In the genomic region with DNA sequence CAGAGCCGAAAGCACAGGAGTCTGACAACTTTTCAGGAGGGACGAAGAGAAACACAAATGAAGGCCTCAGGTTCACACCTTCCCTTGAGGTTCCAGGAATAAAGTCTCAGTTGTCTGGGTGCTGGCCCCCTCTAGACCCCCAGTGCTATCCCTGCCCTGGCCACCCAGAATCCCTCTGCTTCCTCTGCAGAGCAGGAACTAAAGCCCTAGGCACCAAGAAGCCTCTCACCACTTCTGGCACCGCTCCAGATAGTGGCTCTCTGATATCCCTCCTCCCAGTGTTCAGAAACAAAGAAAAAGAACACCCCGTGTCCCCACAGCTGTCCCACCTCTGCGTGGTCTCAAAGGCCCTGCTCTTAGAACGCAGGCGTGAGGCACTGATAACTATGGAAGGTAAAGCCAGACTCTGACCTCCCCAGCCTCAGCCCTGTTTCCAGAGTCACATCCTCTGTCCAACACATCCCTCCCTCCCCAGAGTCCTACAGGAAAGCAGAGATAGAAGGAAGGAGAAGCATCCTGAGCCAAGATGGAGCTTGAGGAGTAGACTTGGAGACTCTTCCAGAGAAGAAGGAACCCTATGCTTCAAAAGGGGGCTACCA, we compare ENCODE assay signal across 9 mouse cellular contexts. TPM values are rescaled to one million over a fixed set of nuclear protein-coding genes. Genes with fewer than 3 reads are reported as not detected.
A peak's percentile ranks its signal among the peaks of the same experiment; 100 is the strongest.
DNase-seq lines count a peak whose midpoint lies in the region; ATAC-seq and TF ChIP-seq lines count a peak whose summit lies in the region.
"Had no signal": no experiment of that assay in that cellular context is flagged by ENCODE, and none has a peak within 500 bp of the region (broad histone marks: within the 10 kb centered on the region; RNA-seq: fewer than 3 reads in every experiment).

A gene (plus strand): TSS at position 549 of the 599 bp plus-strand sequence.

- under 1% methylated on average over 7 of the region's 7 CpGs for WGBS in kidney, adult 2 months
- WGBS in hindbrain, embryonic 14.5 days: 19% methylated on average over 7 of the region's 7 CpGs
- WGBS in limb, embryonic 11.5 days: 37% methylated on average over 7 of the region's 7 CpGs

- H3K9ac ChIP-seq in hindbrain, embryonic 14.5 days: peak within 1 kb of the TSS; percentile 53
- H3K9ac ChIP-seq in limb, embryonic 11.5 days (ENCODE audit: low read length): peak within 1 kb of the TSS; percentile 58

- H3K27ac ChIP-seq in kidney, adult 2 months (ENCODE audit: insufficient read depth, low read depth, low read length): peak within 1 kb of the TSS; percentile 91
- H3K27ac ChIP-seq in gastrocnemius, adult 2 months: peak within 1 kb of the TSS; percentile 78
- peak within 1 kb of the TSS; percentile 77 for H3K27ac ChIP-seq in hindbrain, embryonic 14.5 days
- peak within 1 kb of the TSS; percentile 56; the same call in 1 of the 2 replicates for H3K27ac ChIP-seq in limb, embryonic 11.5 days (replicated peaks; ENCODE audit: low read depth, low read length)

- H3K4me1 ChIP-seq in kidney, adult 2 months (ENCODE audit: control insufficient read depth, insufficient read depth, low read length): peaks cover 13% of the 10 kb centered on the region; the same call in 1 of the 2 replicates
- peaks cover 28% of the 10 kb centered on the region for H3K4me1 ChIP-seq in hindbrain, embryonic 14.5 days (replicated peaks; ENCODE audit: control insufficient read depth, insufficient read depth, low read length)
- peaks cover 23% of the 10 kb centered on the region for H3K4me1 ChIP-seq in limb, embryonic 11.5 days (ENCODE audit: control insufficient read depth, insufficient read depth, low read length)

- no peak for TF ChIP-seq POLR2A in kidney, adult 2 months (IDR thresholded peaks at IDR 0.05; ENCODE audit: low read depth, low read length)

- peaks cover 9% of the 10 kb centered on the region; the same call in 1 of the 2 replicates for H3K36me3 ChIP-seq in kidney, adult 2 months (ENCODE audit: control insufficient read depth, insufficient read depth, low read length)
- peaks cover 10% of the 10 kb centered on the region; the same call in 1 of the 2 replicates for H3K36me3 ChIP-seq in hindbrain, embryonic 14.5 days (replicated peaks; ENCODE audit: control insufficient read depth, insufficient read depth)
- H3K36me3 ChIP-seq in limb, embryonic 11.5 days (ENCODE audit: control insufficient read depth, insufficient read depth, low read length): no peaks in the 10 kb centered on the region

- H3K4me3 ChIP-seq in kidney, adult 2 months (ENCODE audit: insufficient read depth, low read depth, low read length): peak within 1 kb of the TSS; percentile 63
- H3K4me3 ChIP-seq in gastrocnemius, adult 2 months: peak within 1 kb of the TSS; percentile 71
- peak within 1 kb of the TSS; percentile 30 for H3K4me3 ChIP-seq in hindbrain, embryonic 14.5 days (replicated peaks; ENCODE audit: low read length)
- H3K4me3 ChIP-seq in limb, embryonic 11.5 days (ENCODE audit: low read depth, low read length): peak within 1 kb of the TSS; percentile 40
- H3K4me3 ChIP-seq: myocyte had no signal

- peak; percentile 79 for DNase-seq in kidney, adult 2 months
- no peak for DNase-seq in kidney, adult 11 months
- DNase-seq in adrenal gland, postnatal 36 days: peak; percentile 57 to 71
- peak; percentile 46 for DNase-seq in gastrocnemius, adult 2 months
- DNase-seq in hindbrain, embryonic 14.5 days (ENCODE audit: low spot score): peak; percentile 44
- peak; percentile 36 for DNase-seq in limb, embryonic 11.5 days (ENCODE audit: low spot score)
- DNase-seq in mesoderm, embryonic 11.5 days (ENCODE audit: low read depth, low spot score): peak; percentile 17
- peak; percentile 24 for DNase-seq in testis, postnatal 14 days (ENCODE audit: low spot score)

- intact Hi-C loops in gastrocnemius, adult 2 months (cut with DNase I): no loop called here

- no peaks in the 10 kb centered on the region for H3K27me3 ChIP-seq in kidney, adult 2 months (replicated peaks; ENCODE audit: control insufficient read depth, insufficient read depth, low read length)
- no peaks in the 10 kb centered on the region for H3K27me3 ChIP-seq in hindbrain, embryonic 14.5 days (ENCODE audit: control insufficient read depth, insufficient read depth, low read length)
- no peaks in the 10 kb centered on the region for H3K27me3 ChIP-seq in limb, embryonic 11.5 days (ENCODE audit: control insufficient read depth, insufficient read depth, low read length)

- H3K9me3 ChIP-seq in hindbrain, embryonic 14.5 days (ENCODE audit: control insufficient read depth, low read length): no peaks in the 10 kb centered on the region
- H3K9me3 ChIP-seq in limb, embryonic 11.5 days (ENCODE audit: control insufficient read depth, low read length): no peaks in the 10 kb centered on the region

- peak within 1 kb of the TSS; percentile 52 for H3K4me2 ChIP-seq in hindbrain, embryonic 14.5 days (replicated peaks)
- H3K4me2 ChIP-seq in limb, embryonic 11.5 days (ENCODE audit: low read depth, severe bottlenecking): peak within 1 kb of the TSS; percentile 58

- no peak for TF ChIP-seq CTCF in kidney, adult 2 months (conservative IDR thresholded peaks at IDR 0.05; ENCODE audit: insufficient read depth, insufficient read length, low read depth, low read length)
- TF ChIP-seq CTCF in gastrocnemius, adult 2 months (IDR thresholded peaks at IDR 0.05): no peak

- peak; percentile 32; the same call in 1 of the 2 replicates for ATAC-seq in hindbrain, embryonic 14.5 days (ENCODE audit: low FRiP score)
- ATAC-seq in limb, embryonic 11.5 days (ENCODE audit: insufficient number of reproducible peaks, low FRiP score, low TSS enrichment, low read depth): peak; percentile 21; the same call in 1 of the 2 replicates

RNA-seq across cellular contexts. Expression of the gene that starts here (rescaled TPM):
- polyA plus RNA-seq in kidney, adult 2 months (2012; rRNA removed): 509 and 544 TPM in 2 replicates
- 100 to 1,000 TPM; 293 to 327 TPM for total RNA-seq in adrenal gland, postnatal 36 days (2021)
- 1 to 10 TPM; 3.4 to 5.3 TPM for total RNA-seq in gastrocnemius, adult 2 months (2021)
- 24.0 and 31.3 TPM in 2 replicates for polyA plus RNA-seq in hindbrain, embryonic 14.5 days (2014; fragmentation: Nextera tagmentation; extraction: Ambion mirVana)
- polyA plus RNA-seq in limb, embryonic 11.5 days (2014; fragmentation: Nextera tagmentation; extraction: Ambion mirVana): 36.6 and 37.5 TPM in 2 replicates

Comparison
In these comparisons a context has a peak if more than half of its experiments do, and no peak if none do; other contexts are left out.
1. RNA of the gene that starts here (total RNA-seq): 293 to 327 TPM in adrenal gland, postnatal 36 days; 3.4 to 5.3 TPM in gastrocnemius, adult 2 months; every median in the first group is over 10 times any median in the second.
2. RNA of the gene that starts here (polyA plus RNA-seq): 509 to 544 TPM in kidney, adult 2 months; 36.6 to 37.5 TPM in limb, embryonic 11.5 days and 24.0 to 31.3 TPM in hindbrain, embryonic 14.5 days; every median in the first group is over 10 times any median in the second.
3. Peak in every context shown above with its lines, with median percentiles within 50 percentile points of each other: H3K27ac ChIP-seq and H3K4me3 ChIP-seq.